Mouse (Mus musculus) spleen, postnatal 14 days (tissue): Measurements from ENCODE around the gene Lekr1.
A peak's percentile ranks its signal among the peaks of the same experiment; 100 is the strongest.

ENCODE experiments used
- DNase-seq, 2 experiments: peaks; one replicate each; pipeline ENCODE4 v3.0.0; 2021 to 2022; ENCODE audit warnings: low spot score in 2 of 2

The Lekr1 gene

DNA sequence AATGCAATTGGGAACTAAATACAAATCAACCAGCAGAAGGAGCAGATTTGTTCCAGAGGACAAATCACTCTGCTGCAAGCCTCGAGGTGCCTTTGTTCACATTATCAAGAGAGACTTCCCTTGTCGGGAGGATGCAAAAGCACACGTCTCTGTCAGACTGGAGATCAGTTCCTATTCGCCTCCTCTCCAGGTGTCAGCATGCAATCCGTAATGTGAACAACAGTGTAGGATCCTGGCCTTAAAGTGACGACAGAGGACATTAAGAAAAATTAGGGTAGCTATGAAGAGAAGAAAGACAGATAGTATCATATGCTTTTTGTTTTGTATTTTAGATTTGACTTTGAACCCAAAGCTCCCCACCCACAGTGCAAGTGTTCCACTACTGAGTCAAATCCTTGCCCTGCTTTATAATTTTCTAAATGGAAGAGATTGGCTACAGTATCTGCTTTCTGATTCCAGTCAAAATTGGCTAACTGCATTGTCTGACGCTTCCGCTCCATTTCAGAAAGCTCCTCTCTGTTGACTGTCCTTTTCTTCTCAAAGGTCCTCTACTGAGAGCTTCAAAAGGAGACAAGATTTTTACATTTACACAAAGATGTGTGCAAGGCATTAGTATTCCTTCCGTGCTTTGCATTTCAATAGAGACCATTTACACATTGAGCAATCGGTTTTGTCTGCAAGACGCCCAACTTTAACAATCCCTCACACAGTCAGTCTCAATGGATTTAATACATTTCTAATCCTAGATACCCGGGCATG lies 8.9 kb upstream of the Lekr1 start:
- DNase-seq = no peak

DNA sequence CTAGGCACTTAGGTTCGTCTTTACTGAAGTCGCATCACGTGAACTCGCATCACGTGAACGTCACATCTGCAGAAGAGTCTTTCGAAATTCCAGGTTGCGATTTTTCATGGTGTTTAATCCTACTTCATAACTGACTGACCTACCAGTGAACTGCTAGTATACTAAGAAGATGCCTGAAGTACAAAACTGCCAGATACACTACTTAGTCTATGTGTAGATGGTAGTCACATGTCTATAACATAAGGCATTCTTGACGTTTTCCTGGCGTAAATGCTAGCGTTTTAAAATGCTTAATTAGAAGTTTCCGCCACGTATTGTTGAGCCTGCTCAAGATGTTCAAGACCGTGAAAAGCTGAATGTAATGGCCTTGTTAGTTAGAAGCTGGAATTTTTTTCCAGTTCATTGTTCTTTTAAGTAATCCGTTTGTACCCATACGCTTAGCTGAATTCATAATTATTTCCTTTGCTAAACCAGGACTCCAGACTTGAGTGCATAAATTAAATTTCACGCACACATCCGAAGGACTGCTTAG lies 7.9 kb upstream of the Lekr1 start:
- DNase-seq = no peak

DNA sequence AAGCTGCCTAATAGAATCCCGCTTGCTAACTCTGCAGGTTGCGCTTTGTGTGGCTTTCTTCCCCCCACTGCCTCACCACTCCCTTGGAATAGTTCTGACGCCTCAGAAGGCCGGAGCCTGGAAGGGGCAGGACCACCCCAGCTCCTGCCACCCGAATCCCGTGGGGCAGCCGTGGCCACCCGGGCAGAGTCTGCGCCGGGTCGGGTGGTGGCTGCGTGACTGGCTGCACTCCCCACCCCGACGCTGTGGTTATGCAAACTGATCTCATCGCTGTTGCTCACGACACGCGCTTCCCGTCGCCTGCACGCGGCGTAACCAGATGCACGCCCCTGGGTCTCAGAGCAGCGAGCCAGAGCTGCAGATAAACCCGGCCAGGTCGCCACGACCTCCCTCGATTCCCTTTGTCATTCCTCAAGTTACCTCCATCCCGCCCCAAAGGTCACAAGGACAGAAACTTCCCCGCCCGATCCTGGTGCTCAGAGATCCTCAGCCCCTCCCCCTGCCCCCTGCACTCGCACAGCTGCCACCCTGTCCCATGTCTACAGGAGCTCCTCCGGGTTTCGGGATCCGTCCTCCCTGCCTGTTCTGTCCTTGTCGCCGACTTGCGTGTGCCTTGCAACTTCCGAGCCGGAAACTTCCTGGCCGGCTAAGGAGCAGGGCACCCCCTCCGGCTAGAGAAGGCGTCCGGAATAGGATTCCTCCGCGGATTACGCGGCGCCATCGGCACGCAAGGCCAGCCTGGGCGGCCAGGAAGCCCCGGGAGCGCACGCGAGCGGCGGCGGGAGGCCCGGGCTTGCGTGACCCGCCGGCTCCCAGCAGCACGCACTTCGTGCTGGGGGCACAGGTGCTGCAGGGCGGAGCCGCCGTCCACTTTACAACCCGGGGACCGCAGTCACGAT lies 7.1 kb upstream of the Lekr1 start:
- peak; percentile 26 to 40 for DNase-seq

DNA sequence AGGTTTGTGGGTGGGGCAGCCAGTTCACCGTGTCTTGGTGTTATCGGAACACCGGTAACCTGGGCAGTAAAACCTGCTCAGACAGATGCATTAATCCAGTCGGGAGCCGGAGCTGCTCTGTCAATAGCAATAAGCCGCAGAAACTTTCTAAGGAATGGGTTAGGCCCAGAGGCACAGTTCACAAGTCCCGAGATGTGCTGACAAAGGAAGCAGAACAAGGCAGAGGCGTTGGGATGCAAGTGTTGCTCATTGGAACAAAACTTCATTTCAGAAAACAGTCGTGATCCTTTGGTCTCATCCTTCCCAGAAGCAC lies 6.5 kb upstream of the Lekr1 start:
- DNase-seq = no peak

DNA sequence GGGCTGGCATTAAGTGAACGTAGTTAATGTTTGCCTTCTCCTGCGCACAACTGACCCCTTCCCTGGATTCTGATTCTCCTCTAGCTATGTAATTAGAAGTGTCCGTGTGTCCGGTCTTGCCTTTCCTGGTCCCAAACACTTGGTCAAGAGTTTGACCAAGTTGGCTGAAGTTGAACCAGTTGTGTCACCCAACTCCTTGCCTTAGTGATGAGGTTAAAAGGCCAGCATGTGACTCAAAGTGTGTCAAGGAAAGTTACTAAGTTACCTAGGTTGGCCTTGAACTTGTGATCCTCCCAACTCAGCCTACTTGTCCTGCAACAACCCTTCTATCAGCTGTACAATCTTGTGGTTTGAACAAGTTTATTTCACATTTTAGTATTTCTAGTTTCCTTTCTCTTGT lies 5.7 kb upstream of the Lekr1 start:
- DNase-seq = no peak

DNA sequence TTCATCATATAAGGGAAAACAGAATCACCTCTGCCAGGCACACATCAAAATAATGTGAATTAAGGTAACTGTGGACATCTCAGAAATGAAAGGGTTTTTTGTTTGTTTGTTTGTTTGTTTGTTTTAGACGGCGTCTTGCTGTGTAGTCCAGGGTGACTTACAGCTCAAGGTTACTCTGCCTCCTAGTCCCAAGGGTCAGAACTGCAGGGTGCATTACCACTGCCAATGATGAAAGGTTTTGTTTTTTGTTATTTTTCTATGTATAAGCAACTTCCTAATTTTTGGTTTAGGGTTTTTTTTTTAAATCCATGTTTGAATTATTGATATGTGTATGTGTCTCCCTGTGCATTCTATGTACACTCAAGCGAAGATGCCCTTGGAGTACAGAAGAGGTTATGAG lies 4.3 kb upstream of the Lekr1 start:
- DNase-seq = no peak

DNA sequence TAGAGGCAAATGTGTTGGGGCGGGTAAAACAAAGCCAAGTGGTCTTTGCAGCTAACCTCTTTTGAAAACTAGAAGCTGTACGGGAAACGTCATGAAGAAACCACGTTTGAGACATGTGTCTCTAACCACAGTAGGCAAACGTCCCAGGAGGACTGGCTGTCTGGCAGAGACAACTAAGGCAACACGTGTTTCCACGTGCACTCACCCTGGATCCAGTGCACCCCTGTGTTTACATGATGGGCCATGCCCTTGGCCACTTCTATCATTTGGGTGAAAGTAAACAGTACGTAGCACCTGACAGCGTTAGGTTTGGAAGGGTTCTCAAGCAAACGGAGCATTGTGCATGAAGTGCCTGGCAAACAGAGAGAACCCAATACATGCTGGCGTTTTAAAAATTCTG lies 2.9 kb upstream of the Lekr1 start:
- no peak for DNase-seq

DNA sequence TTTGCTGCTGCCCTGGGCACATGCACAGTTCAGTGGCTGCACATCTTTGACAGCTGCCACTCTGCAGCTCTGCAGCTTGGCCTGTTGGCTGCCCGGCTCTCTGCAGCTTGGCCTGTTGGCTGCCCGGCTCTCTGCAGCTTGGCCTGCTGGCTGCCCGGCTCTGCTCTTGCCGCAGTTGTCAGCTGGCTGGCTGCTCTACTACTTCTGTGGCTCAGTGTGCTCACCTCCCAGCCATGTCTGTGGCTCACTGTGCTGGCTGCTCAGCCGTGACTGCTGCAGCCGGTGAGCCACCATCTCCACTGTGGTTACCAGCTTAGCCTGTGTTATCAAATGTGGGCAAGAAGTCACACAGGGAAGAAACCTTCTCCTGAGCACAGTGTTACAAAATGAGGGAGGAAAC lies 4.2 kb downstream of the Lekr1 start:
- no peak for DNase-seq

DNA sequence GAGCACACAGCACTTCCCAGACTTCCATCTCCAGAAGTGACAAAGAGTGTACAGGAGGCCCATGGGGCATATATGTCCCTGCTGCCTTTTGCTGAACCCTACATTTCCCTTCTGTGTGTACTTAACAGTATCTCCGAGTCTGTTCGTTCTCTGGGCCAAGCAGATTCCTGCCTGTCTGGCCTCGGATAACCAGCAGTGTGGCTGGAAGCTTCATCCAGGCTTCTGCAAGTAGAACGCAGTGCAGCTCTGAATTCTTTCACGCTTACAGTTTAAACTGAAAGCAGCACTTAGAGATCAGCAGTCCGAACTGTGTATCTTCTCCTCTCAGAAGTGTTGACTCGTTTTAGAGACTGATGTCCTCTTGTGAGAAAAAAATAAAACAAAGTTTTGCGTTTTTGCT lies 7.7 kb downstream of the Lekr1 start:
- DNase-seq = no peak

DNA sequence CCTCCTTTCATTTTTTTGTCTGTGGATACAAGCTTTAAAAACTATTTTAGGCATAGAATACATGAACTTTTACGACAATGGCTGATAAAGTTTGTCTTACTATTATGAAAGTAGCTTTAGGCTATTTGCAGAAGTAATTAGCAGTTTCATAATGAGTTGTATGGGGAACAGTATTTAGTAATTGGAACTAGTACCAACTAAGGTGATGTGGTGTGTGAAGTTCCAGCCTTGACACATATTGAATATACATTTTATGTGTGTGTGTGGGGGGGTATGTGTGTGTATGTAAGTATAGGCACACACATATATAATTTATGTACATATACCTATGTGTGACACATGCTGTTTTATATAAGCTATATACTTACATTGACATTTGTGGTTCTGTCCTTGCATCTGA lies 14.6 kb downstream of the Lekr1 start:
- DNase-seq = no peak

DNA sequence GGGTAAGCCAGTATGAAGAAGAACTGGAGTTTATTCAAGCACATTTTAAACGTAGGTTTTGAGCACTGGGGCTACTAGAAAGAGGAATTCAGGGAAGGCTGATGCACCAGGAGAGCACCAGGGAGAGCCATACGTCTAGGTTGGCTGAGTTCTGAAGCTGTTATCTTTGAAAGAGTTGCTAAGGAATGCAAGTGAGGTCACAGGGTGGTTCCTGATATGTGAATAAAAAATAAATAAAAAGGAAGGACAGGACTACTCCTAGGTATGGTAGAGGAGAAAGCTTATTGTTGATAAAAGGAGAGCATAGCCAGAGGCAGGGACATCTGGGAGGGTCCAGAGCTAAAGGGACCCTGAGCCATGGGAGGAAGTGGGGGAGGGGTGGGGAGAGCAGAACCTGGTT lies 23.7 kb downstream of the Lekr1 start:
- no peak for DNase-seq

DNA sequence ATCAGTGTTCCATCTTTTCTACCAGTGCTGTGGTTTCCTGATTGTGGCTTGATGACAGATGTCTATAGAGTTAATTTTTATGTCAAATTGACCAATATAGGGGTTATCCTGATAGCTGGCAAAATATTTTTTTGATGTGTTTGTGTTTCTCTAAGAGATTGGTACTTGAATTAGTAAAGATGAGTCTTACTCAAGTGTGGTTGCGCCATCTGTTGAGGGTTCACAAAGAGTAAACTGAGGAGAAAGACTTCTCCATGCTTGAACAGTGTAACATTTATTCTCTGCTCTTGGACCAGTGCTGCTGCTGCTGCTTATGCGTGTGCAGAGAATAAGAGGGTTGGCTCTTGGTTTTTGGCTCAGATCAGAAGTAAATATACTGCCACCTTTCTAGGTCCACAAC lies 24.8 kb downstream of the Lekr1 start:
- no peak for DNase-seq

DNA sequence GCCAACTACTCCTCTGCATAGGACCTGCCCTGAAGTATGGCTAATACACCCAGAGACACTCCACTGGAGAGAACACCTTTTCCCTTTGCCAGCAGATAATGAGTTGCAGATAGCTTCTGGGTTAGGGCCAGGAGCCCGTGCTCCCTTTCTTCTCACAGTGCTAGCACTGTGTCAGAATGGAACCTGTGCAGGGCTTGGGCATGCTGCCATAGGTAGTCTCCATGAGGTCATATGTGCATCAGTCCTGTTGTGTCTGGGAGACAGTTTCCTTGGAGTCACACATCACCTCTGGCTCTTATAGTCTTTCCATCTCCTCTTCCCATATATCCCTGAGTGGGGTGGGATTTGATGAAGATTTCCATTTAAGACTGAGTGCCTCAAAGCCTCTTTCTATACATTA lies 33.7 kb downstream of the Lekr1 start:
- DNase-seq = no peak

DNA sequence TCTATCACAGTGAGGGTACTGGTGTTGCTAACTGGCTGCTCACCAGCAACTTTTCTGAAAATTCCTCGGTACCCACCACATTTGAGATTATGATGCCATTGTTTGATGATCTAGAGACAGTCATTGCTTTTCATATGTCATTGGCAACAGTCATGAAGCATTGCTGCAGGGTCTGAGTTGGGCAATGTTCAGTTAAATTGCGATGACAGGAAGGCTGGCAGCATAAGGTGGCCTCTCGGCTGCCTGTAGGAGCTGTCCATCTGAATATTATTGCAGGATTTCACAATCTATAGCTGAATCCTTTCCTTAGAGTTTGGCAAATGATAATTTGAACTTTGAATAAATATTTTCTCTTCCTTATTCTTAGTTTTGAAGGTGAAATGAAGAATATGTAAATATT lies 48.3 kb downstream of the Lekr1 start:
- no peak for DNase-seq

DNA sequence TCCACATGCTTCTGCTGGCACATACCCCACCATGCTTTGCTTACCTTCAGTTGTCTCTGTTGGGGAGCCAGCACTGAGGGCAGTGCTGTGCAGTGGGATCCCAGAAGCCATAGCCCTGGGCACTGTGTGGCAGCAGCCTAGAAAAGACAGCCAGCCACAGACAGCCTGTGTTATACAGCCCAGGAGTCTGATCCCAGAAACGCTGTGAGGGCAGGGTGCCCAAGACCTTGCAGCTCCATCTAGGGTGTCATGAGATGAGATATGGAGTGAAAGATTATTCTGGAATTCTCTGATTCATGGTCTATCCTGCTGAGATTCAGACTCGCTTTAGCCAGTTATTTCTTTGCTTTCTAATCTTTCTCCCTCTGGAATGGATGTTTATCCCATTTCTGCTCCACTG lies 51.4 kb downstream of the Lekr1 start:
- no peak for DNase-seq

DNA sequence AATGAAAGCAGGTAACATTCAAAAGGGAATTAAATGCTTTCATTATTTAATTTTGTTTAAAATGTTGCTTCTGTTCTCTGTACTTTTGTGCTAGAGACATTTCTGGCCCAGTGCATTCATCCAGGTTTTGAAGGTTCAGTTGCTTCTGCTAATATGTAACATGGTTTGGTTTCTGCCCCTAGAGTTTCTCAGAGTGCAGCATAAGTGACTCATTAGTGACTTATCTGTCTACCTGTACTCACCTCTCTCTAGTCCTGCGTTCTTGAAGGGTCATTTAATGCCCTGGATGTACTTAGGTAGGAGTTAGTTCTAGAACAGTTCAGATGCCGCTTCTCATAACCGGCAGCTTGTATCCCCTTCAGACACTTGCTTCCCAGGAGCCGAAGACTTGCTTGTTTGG lies 56.9 kb downstream of the Lekr1 start:
- DNase-seq = no peak

DNA sequence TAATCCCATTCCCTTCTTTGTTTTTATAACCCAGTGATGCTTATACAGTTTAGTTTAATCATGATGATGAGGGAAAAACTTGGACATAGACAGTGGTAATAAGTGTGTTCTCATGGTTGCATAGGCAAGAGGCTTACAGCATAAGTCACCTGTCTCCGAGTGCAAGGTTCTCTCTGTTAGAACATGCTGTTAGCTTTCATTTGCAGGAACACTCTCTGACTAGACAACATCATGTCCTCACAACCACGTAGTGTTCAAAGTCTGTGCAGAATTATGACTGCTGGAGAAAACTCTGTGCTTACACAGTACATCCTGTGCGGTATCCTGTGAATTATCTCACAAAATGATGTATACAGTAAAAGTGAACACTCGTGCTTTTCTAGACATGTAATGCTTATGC lies 57.6 kb downstream of the Lekr1 start:
- no peak for DNase-seq

DNA sequence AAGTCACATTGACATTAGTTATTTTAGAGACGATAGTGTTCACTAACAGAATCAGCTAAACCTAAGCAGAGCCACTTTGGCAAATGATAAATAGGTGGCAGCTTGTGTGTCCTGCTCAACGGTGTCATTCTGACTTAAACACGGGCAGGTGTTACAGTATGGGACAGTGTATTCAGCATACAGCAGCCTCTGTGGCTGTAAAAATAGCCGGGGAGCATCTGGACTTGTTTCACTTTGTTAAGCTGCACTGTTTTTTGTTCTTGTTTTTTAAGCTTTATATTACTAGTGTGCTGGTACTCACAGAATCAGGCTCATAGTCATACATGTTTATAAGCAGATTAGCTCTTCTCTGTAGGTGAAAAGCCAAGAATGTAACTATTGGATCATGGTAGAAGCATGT lies 71.8 kb downstream of the Lekr1 start:
- no peak for DNase-seq

DNA sequence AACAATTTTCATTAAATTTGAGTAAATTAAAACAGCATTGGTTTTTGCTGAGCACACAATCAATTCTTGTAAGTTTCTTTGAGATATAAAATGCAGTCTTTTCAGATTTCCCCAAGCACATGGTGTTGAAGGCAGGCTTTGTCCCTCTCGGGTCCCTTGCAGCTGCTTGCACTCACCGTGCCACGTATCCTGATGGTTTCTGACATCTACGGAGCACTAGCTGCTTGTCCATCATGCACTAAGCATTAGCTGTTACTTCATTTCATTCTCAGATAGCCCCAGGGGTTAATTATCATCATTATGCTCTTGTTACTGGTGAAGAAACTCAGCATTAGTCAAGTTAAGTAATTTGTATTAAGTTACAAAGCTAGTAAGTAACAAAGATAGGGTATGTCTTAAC lies 78.9 kb downstream of the Lekr1 start:
- no peak for DNase-seq

DNA sequence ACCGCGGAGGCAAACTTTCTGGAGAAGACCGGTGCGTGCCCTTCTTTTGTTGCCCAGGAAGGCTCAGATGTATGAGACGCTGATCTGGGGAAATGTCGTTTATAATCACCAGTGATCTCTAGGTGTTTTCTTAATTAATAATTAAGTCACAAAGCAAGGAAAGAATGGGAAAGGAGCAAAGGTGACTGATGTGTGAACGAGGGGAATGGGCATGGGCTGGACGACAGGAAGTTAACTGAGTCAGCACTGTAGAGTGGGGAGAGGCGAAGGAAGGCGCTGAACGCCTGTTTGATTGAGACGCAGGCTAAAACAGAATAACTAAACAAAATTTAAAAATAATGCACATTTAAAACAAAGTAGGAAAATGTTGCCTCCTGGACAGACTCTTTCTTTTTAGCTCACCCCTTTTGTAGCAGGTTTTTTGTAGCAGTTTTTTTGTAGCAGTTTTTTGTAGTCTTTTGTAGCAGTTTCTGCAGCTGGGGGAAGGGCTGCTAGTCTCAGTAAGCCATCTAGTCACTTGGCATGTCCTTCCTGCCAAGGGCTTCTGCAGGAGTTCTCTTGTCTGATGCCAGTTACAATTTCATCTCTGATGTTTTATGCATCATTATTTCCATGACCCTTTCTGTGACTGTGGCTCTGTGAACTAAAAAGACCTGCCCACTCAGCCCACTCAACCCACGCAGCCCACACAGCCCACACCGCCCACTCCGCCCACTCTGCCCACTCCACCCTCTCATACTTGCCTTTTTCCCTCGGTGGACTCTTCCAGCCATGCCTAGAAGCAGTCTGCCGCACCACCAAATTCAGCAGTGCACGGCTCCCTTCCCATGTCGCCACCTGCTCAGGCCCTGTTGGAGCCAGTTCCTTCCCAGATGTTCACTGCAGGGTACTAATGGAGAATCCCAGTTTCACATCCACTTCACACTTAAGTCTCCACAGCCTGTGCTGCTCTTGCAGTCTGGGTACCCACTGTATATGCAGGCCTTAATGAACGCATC lies 98.8 kb downstream of the Lekr1 start:
- no peak for DNase-seq

DNA sequence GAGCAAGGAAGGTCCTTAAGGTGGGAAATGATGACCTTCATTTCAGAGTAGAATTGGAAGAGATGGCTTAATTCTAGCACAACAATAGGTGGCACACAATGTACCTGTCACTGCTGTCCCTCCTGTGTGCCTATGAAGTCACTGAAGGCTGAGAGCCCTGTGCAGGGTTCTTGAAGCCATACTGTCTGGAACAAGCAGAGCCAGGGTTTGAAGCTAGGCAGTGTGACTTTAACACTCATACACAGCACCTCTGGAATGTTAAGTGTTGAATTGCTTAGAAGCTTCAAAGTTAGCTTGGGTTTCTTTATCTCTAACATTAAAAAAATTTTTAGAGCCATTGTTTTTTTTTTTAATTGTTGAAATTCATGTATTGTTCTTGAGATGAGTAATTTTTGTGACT lies 100.4 kb downstream of the Lekr1 start:
- DNase-seq = no peak
